Mouse (Mus musculus) testis, adult 2 months (tissue): ENCODE data around the gene Obscn. TPM values are rescaled to one million over a fixed set of nuclear protein-coding genes. Genes with fewer than 3 reads are reported as not detected.

ENCODE experiments used
- H3K27ac ChIP-seq: fragments of 200-500 bp; 2 replicates; pipeline ENCODE4 v1.5.1; 2012; ENCODE audit warnings: low read depth, low read length; ENCODE audit not compliant: control insufficient read depth, insufficient read depth
- H3K27me3 ChIP-seq: fragments of 200-500 bp; 2 replicates; pipeline ENCODE4 v1.6.1; 2012; ENCODE audit warnings: mild to moderate bottlenecking, low read length, moderate library complexity; ENCODE audit not compliant: control insufficient read depth, insufficient read depth
- H3K36me3 ChIP-seq: fragments of 200-500 bp; 2 replicates; pipeline ENCODE4 v1.6.1; 2012; ENCODE audit warnings: mild to moderate bottlenecking, low read length; ENCODE audit not compliant: control insufficient read depth, insufficient read depth
- H3K4me1 ChIP-seq: fragments of 200-500 bp; 2 replicates; pipeline ENCODE4 v1.6.1; 2012; ENCODE audit warnings: low read length; ENCODE audit not compliant: control insufficient read depth, insufficient read depth
- H3K4me3 ChIP-seq: fragments of 200-500 bp; 2 replicates; pipeline ENCODE4 v1.5.1; 2012; ENCODE audit warnings: low read depth, mild to moderate bottlenecking, low read length, moderate library complexity, mixed read lengths; ENCODE audit not compliant: control insufficient read depth
- CTCF ChIP-seq: fragments of 200-500 bp; IDR thresholded peaks from 2 replicates; pipeline ENCODE4 v1.5.1; 2012; ENCODE audit warnings: low read depth, mild to moderate bottlenecking, inconsistent platforms, low read length, moderate library complexity; ENCODE audit not compliant: control insufficient read depth, insufficient read depth, insufficient replicate concordance
- POLR2A ChIP-seq: fragments of 200-500 bp; IDR thresholded peaks from 2 replicates; pipeline ENCODE4 v1.6.1; 2012; ENCODE audit warnings: low read depth, mild to moderate bottlenecking, inconsistent platforms, low read length, moderate library complexity; ENCODE audit not compliant: control insufficient read depth
- polyA plus RNA-seq: library from polyadenylated mRNA; depleted of rRNA; stranded (reverse); fragments of >200 nt; gene quantifications from 2 replicates; pipeline ENCODE4 v1.2.3, GENCODE M21; 2012; rRNA removed

The Obscn gene
- polyA plus RNA-seq, 1 experiment: 1.9 TPM

DNA sequence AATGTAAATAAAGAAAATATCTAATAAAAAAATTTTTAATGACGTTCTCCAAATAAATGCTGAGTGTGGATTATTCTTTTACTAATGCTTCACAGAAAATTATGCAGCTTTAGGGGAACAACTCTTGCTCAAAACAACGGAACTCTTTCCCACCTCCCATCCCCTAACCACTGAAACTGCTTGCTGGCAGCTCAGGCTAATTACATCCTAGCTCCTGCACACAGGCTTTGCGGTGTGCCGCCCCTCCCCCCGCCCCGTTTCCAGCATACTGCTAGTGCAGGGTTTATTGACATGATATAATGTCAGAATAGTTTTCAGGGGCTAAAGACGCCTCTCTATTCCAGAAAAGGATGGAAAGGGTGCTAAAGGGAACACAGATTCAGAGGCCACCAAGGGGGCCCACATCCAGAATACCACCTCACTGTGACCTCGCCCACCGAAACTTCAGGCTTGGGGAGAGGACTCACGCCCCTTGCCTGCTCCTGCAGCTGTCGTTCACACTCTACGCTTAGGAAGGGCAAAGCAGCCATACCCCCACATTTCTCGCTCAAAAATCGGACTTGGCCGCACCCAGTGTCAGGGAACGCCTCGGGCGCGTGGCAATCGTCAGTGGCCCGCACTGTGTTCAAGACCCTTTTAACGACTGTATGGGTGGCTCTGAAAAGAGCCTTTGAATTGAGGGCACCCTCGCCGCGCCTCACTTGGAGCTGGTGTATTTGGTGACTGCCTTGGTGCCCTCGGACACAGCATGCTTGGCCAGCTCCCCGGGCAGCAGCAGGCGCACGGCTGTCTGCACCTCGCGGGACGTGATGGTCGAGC lies 182.6 kb downstream of the Obscn start:
- Histone ChIP-seq H3K4me1 (peaks cover 10% of the 10 kb centered on the region), H3K36me3 (no peaks in the 10 kb centered on the region), H3K27ac (peak overlapping the region; percentile 98), H3K27me3 (no peaks in the 10 kb centered on the region), H3K4me3 (peak overlapping the region; percentile 92)
- TF ChIP-seq CTCF (no peak), POLR2A (no peak)

DNA sequence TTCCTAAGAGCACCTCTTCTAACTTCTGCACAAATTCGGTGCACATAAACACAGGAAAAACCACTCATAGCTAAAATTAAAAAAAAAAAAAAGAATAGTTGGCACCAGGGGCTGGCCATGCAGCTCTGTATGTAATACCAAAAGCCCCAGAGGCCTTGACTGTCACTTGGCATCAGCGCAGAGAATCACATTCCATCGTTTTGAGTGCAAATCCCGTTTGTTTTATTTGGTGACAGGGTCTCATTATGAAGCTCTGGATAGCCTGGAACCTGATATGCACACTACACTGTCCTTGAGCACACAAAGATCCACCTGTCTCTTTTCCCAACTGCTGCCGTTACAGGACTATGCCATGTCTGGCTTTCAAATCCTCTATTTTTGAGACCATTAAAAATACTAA lies 185.0 kb downstream of the Obscn start:
- Histone ChIP-seq H3K27me3 (no peaks in the 10 kb centered on the region), H3K27ac (no peak overlapping the region), H3K36me3 (no peaks in the 10 kb centered on the region), H3K4me1 (peaks cover 16% of the 10 kb centered on the region), H3K4me3 (no peak overlapping the region)
- TF ChIP-seq CTCF: no peak
- TF ChIP-seq POLR2A: no peak

GRCm38 (mm10) chr11:58949480-58950431 lies 186.4 kb downstream of the Obscn start:
- Histone ChIP-seq H3K27ac (peak overlapping the region; percentile 36; the same call in 1 of the 2 replicates), H3K4me3 (no peak overlapping the region), H3K36me3 (no peaks in the 10 kb centered on the region), H3K4me1 (peaks cover 16% of the 10 kb centered on the region), H3K27me3 (no peaks in the 10 kb centered on the region)
- TF ChIP-seq POLR2A (no peak), CTCF (no peak)

DNA sequence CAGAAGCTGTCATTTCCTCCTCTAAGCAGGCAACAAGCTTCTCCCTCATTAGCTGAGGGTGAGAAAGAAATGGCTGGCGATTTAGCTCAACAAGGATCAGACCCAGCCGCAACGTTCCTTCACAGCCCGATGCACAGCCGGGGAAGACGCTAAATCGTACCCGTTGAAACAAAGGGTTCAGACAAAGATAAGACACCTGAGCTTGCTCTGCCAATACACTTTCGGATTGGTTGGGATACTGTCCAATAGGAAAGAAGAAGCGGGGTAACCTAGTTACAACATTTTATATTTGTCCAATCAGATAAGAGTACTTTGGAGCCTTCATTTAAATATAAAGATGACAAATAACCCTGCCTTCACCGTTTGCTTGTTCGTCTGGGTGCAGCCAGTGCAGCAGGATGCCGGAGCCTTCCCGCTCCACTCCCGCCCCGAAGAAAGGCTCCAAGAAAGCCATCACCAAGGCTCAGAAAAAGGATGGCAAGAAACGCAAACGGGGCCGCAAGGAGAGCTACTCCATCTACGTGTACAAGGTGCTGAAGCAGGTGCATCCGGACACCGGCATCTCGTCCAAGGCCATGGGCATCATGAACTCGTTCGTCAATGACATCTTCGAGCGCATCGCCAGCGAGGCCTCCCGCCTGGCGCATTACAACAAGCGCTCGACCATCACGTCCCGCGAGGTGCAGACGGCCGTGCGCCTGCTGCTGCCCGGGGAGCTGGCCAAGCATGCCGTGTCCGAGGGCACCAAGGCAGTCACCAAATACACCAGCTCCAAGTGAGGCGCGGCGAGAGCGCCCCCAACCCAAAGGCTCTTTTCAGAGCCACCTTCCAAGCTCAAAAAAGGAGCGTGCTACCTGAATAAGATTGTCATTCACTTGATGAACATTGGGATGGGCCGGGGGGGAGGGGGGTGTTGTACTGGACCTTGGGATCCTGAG lies 187.4 kb downstream of the Obscn start, which contains the start of gene Hist3h2ba:
Hist3h2ba (plus strand) TSS at position 379 of the 938 bp plus-strand sequence.
- Histone ChIP-seq H3K4me3 (peak within 1 kb of the TSS; percentile 44), H3K4me1 (peaks cover 13% of the 10 kb centered on the region), H3K27me3 (no peaks in the 10 kb centered on the region), H3K36me3 (no peaks in the 10 kb centered on the region), H3K27ac (peak within 1 kb of the TSS; percentile 50)
- TF ChIP-seq CTCF (no peak), POLR2A (peak; percentile 59; the same call in 1 of the 2 replicates)

GRCm38 (mm10) chr11:58947798-58948528 lies 188.2 kb downstream of the Obscn start:
- H3K27ac ChIP-seq: peak overlapping the region; percentile 50
- peaks cover 6% of the 10 kb centered on the region for H3K4me1 ChIP-seq
- peak overlapping the region; percentile 36; the same call in 1 of the 2 replicates for H3K4me3 ChIP-seq
- TF ChIP-seq CTCF (no peak), POLR2A (no peak)
- H3K36me3 ChIP-seq: no peaks in the 10 kb centered on the region
- no peaks in the 10 kb centered on the region for H3K27me3 ChIP-seq

DNA sequence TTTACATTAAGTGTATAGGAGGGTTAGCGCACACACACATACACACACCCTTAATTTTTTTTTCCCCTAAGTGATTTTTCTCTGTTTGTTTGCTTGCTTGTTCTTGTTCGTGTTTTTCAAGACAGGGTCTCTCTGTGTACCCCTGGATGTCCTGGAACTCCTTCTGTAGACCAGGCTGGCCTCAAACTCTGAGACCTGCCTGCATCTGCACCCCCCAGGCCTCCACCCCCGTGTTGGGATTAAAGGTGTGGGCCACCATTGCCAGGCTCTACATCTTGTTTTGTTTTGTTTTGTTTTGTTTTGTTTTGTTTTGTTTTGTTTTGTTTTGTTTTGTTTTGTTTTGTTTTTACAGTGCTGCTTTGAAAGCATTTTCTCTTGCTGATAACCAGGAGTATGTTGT lies 188.9 kb downstream of the Obscn start:
- no peak for TF ChIP-seq POLR2A
- no peak for TF ChIP-seq CTCF
- Histone ChIP-seq H3K36me3 (no peaks in the 10 kb centered on the region), H3K4me3 (no peak overlapping the region), H3K4me1 (peaks cover 6% of the 10 kb centered on the region), H3K27me3 (no peaks in the 10 kb centered on the region), H3K27ac (no peak overlapping the region)

Other genes starting within 250 kb of the Obscn start
- gene Zfp39, start 232.2 kb downstream of the Obscn start, polyA plus RNA-seq: 23.7 and 35.2 TPM in 2 replicates
- gene Btnl10, start 218.5 kb downstream of the Obscn start, polyA plus RNA-seq: 6.8 and 10.1 TPM in 2 replicates
- 215 and 247 TPM in 2 replicates for gene Rnf187, start 197.5 kb downstream of the Obscn start, polyA plus RNA-seq
- gene Hist3h2ba, start 187.5 kb downstream of the Obscn start, polyA plus RNA-seq: 8.7 and 8.9 TPM in 2 replicates
- gene Hist3h2a, start 181.7 kb downstream of the Obscn start, polyA plus RNA-seq: 6.4 and 6.5 TPM in 2 replicates
- gene Trim17, start 181.7 kb downstream of the Obscn start, polyA plus RNA-seq: 166 and 167 TPM in 2 replicates
- gene Trim11, start 158.3 kb downstream of the Obscn start, polyA plus RNA-seq: 44.1 and 48.9 TPM in 2 replicates
- 9.4 and 10.3 TPM in 2 replicates for gene Iba57, start 27.3 kb upstream of the Obscn start, polyA plus RNA-seq
- gene Gjc2, start 46.8 kb upstream of the Obscn start, polyA plus RNA-seq: 2.1 and 2.7 TPM in 2 replicates
- 168 and 188 TPM in 2 replicates for gene Guk1, start 55.8 kb upstream of the Obscn start, polyA plus RNA-seq
- 75.8 and 82.3 TPM in 2 replicates for gene Mrpl55, start 66.1 kb upstream of the Obscn start, polyA plus RNA-seq
- gene 2310033P09Rik, start 71.9 kb upstream of the Obscn start, polyA plus RNA-seq: 11.1 and 13.3 TPM in 2 replicates
- gene Arf1, start 91.9 kb upstream of the Obscn start, polyA plus RNA-seq: 243 and 247 TPM in 2 replicates
- gene Wnt3a, start 154.3 kb upstream of the Obscn start, polyA plus RNA-seq: 3.1 and 4.3 TPM in 2 replicates
- 0.40 and 0.63 TPM in 2 replicates for gene Wnt9a, start 170.5 kb upstream of the Obscn start, polyA plus RNA-seq
- 9.3 and 12.7 TPM in 2 replicates for gene Prss38, start 239.3 kb upstream of the Obscn start, polyA plus RNA-seq